Mouse (Mus musculus) myocyte (in vitro differentiated cells): ENCODE results near the gene Cdkl5.

Experiments
- CEBPB ChIP-seq: IDR thresholded peaks from 2 replicates; pipeline ENCODE4 v1.6.1; 2011; ENCODE audit warnings: mild to moderate bottlenecking, moderate library complexity; ENCODE audit not compliant: poor library complexity, insufficient read depth, severe bottlenecking
- E2F4 ChIP-seq: IDR thresholded peaks from one replicate; pipeline ENCODE4 v1.6.1; 2011; ENCODE audit warnings: mild to moderate bottlenecking, control low read depth, moderate library complexity; ENCODE audit not compliant: insufficient read depth
- MAX ChIP-seq: IDR thresholded peaks from one replicate; pipeline ENCODE4 v1.6.1; 2011; ENCODE audit warnings: low read depth, mild to moderate bottlenecking, control low read depth
- MYOD1 ChIP-seq, 3 experiments: IDR thresholded peaks; one replicate each; pipeline ENCODE4 v1.6.1; 2011; ENCODE audit warnings: control low read depth in 2 of 3, low read depth in 2 of 3, mild to moderate bottlenecking in 2 of 3, moderate library complexity in 1 of 3; ENCODE audit not compliant: insufficient read length in 2 of 3, control insufficient read depth in 1 of 3
- MYOG ChIP-seq, 3 experiments: IDR thresholded peaks; one replicate each; pipeline ENCODE4 v1.6.1; 2011; ENCODE audit warnings: control low read depth in 2 of 3, low read depth in 2 of 3, mild to moderate bottlenecking in 2 of 3; ENCODE audit not compliant: insufficient read length in 2 of 3, control insufficient read depth in 1 of 3, insufficient read depth in 1 of 3
- POLR2A ChIP-seq: IDR thresholded peaks from one replicate; pipeline ENCODE4 v1.6.1; 2011; ENCODE audit warnings: low read depth, mild to moderate bottlenecking, control low read depth, moderate library complexity; ENCODE audit not compliant: insufficient read length
- POLR2AphosphoS2 ChIP-seq: IDR thresholded peaks from one replicate; pipeline ENCODE4 v1.6.1; 2011; ENCODE audit warnings: low read depth, control low read depth; ENCODE audit not compliant: insufficient read length
- REST ChIP-seq: IDR thresholded peaks from one replicate; pipeline ENCODE4 v1.6.1; 2011; ENCODE audit warnings: mild to moderate bottlenecking, control low read depth, moderate library complexity; ENCODE audit not compliant: insufficient read depth, insufficient read length
- SRF ChIP-seq: IDR thresholded peaks from one replicate; pipeline ENCODE4 v1.6.1; 2011; ENCODE audit warnings: low read depth; ENCODE audit not compliant: control insufficient read depth, insufficient read length
- TCF12 ChIP-seq: IDR thresholded peaks from one replicate; pipeline ENCODE4 v1.6.1; 2011; ENCODE audit warnings: mild to moderate bottlenecking, control low read depth; ENCODE audit not compliant: poor library complexity, insufficient read depth, severe bottlenecking
- USF1 ChIP-seq: IDR thresholded peaks from one replicate; pipeline ENCODE4 v1.6.1; 2011; ENCODE audit warnings: low read depth, mild to moderate bottlenecking, control low read depth, moderate library complexity

DNA sequence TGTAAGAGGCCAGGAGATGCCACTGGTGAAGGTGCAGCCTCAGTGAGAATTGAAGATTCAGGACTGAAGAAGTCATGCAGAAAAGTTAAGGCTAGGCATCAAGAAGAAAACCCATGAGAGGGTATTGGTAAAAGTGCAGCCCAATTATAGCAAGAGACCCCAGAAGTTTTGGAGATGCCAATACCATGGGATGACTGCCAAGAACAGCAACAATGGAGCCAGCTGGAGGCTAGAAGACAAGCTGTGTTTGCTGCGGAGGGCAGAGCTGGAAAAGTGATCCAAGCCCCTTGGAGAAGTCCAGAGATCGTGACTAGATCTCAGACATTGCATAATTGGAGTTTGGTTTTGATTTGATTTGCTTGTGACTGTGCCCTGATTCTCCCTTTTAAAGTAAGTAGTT is 108.2 kb downstream of the Cdkl5 start:
- no peak for TF ChIP-seq POLR2A
- no peak for TF ChIP-seq MAX
- no peak for TF ChIP-seq REST
- no peak for TF ChIP-seq USF1
- no peak for TF ChIP-seq SRF
- TF ChIP-seq TCF12, result no peak
- no peak for TF ChIP-seq CEBPB
- TF ChIP-seq MYOG (IDR thresholded peaks at IDR 0.05; ENCODE audit: control insufficient read depth in 1 of 3, insufficient read depth in 1 of 3, insufficient read length in 2 of 3, low read depth in 2 of 3), result no peak
- TF ChIP-seq POLR2AphosphoS2, result no peak
- TF ChIP-seq MYOD1 (IDR thresholded peaks at IDR 0.05; ENCODE audit: control insufficient read depth in 1 of 3, insufficient read length in 2 of 3, low read depth in 2 of 3), result no peak
- TF ChIP-seq E2F4, result no peak
